Mouse (Mus musculus): ENCODE results near the gene Rab4a. TPM values are rescaled to one million over a fixed set of nuclear protein-coding genes. Genes with fewer than 3 reads are reported as not detected.

The Rab4a gene
- polyA plus RNA-seq, 1 experiment, result 111 TPM

- TF ChIP-seq POLR2A (IDR thresholded peaks at IDR 0.05; ENCODE audit: borderline replicate concordance, insufficient read depth, low read length), result no peak
- TF ChIP-seq CTCF (IDR thresholded peaks at IDR 0.05; ENCODE audit: borderline replicate concordance, insufficient read depth, low read depth, low read length), result no peak
- H3K27ac ChIP-seq (ENCODE audit: insufficient read depth, low read length), result no peak overlapping the region
- WGBS, result 47% methylated on average over 9 of the region's 9 CpGs
- peaks cover 3% of the 10 kb centered on the region; the same call in 1 of the 2 replicates for H3K4me1 ChIP-seq (ENCODE audit: control insufficient read depth, insufficient read depth, low read length)
- no peak overlapping the region for H3K4me3 ChIP-seq (replicated peaks; ENCODE audit: insufficient read depth, low read depth, low read length)
- no peaks in the 10 kb centered on the region for H3K27me3 ChIP-seq (ENCODE audit: control insufficient read depth, insufficient read depth, low read length)
- DNase-seq, result no peak
Observed at GRCm38 (mm10) chr8:123872048-123872447, 66.3 kb downstream of the Rab4a start.

DNA sequence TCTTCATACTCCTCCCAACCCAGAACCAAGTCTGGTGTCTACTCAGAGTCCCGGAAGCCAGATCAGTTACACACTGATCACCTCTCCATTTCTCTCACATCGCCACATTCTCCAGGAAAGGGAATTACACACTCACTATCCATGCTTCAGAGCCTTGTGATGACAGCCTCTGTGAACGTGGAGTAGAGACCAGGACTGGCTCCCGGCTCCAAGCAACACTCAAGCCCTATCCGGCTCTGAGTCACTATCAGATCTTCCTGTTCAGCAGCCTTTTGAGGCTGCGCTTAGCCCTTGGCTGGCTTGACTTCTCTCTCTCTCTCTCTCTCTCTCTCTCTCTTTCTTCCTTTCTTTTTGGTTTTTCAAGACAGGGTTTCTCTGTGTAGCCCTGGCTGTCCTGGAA is 67.6 kb downstream of the Rab4a start:
- no peak overlapping the region for H3K27ac ChIP-seq (ENCODE audit: insufficient read depth, low read length)
- TF ChIP-seq POLR2A (IDR thresholded peaks at IDR 0.05; ENCODE audit: borderline replicate concordance, insufficient read depth, low read length) (no peak), CTCF (IDR thresholded peaks at IDR 0.05; ENCODE audit: borderline replicate concordance, insufficient read depth, low read depth, low read length) (no peak)
- H3K4me1 ChIP-seq (ENCODE audit: control insufficient read depth, insufficient read depth, low read length), result no peaks in the 10 kb centered on the region
- DNase-seq, result no peak
- H3K27me3 ChIP-seq (ENCODE audit: control insufficient read depth, insufficient read depth, low read length), result no peaks in the 10 kb centered on the region
- no peak overlapping the region for H3K4me3 ChIP-seq (replicated peaks; ENCODE audit: insufficient read depth, low read depth, low read length)
- 86% methylated on average over 6 of the region's 6 CpGs for WGBS

DNA sequence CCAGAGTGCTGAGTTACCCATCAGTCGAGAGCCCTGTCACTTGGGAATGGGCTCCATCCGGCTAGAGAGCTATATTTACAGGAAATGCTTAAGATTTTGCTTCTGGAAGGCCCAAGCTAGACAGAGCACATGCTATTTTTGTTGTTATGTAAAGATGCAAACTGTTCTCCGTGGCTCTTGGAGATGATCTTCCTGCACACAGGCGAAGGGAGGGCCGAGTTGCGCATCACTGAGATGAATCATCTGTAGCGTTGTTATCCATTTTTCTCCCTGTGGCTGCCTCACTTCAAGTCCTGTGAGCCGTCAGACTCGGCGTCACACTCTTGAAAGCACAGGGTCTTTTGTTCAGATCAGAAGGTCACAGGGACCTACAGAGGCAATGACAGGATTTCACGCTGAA is 68.5 kb downstream of the Rab4a start:
- H3K4me3 ChIP-seq (replicated peaks; ENCODE audit: insufficient read depth, low read depth, low read length), result no peak overlapping the region
- TF ChIP-seq POLR2A (IDR thresholded peaks at IDR 0.05; ENCODE audit: borderline replicate concordance, insufficient read depth, low read length), result no peak
- no peak for TF ChIP-seq CTCF (IDR thresholded peaks at IDR 0.05; ENCODE audit: borderline replicate concordance, insufficient read depth, low read depth, low read length)
- 79% methylated on average over 11 of the region's 11 CpGs for WGBS
- H3K4me1 ChIP-seq (ENCODE audit: control insufficient read depth, insufficient read depth, low read length), result no peaks in the 10 kb centered on the region
- no peak for DNase-seq
- H3K27me3 ChIP-seq (ENCODE audit: control insufficient read depth, insufficient read depth, low read length), result no peaks in the 10 kb centered on the region
- no peak overlapping the region for H3K27ac ChIP-seq (ENCODE audit: insufficient read depth, low read length)

GRCm38 (mm10) chr8:123877865-123878264 is 72.1 kb downstream of the Rab4a start:
- Histone ChIP-seq H3K27me3 (ENCODE audit: control insufficient read depth, insufficient read depth, low read length) (no peaks in the 10 kb centered on the region), H3K27ac (ENCODE audit: insufficient read depth, low read length) (no peak overlapping the region), H3K4me1 (ENCODE audit: control insufficient read depth, insufficient read depth, low read length) (no peaks in the 10 kb centered on the region), H3K4me3 (replicated peaks; ENCODE audit: insufficient read depth, low read depth, low read length) (no peak overlapping the region)
- WGBS, result 72% methylated on average over 2 of the region's 2 CpGs
- no peak for DNase-seq
- TF ChIP-seq POLR2A (IDR thresholded peaks at IDR 0.05; ENCODE audit: borderline replicate concordance, insufficient read depth, low read length) (no peak), CTCF (IDR thresholded peaks at IDR 0.05; ENCODE audit: borderline replicate concordance, insufficient read depth, low read depth, low read length) (no peak)

DNA sequence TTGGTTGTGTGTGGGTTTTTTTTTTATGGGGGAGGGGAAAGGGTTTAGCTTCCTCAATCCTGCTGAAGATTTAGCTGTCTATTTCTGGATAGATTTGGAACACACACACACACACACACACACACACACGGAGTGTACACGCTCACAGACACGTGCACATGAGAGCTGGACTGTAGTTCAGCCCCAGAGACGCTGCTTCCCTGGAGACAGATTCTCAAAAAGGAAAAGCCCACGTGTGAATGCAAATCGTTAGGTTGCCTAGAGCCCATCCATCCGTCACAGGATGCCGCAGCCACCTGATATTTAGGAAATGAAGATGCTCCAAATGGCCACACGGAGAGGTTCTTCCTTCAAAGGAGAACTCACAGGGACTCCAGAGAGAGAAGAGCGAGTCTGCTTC is 74.5 kb downstream of the Rab4a start:
- Histone ChIP-seq H3K27me3 (ENCODE audit: control insufficient read depth, insufficient read depth, low read length) (no peaks in the 10 kb centered on the region), H3K27ac (ENCODE audit: insufficient read depth, low read length) (no peak overlapping the region), H3K4me3 (replicated peaks; ENCODE audit: insufficient read depth, low read depth, low read length) (no peak overlapping the region), H3K4me1 (ENCODE audit: control insufficient read depth, insufficient read depth, low read length) (peaks cover 22% of the 10 kb centered on the region)
- no peak for DNase-seq
- TF ChIP-seq CTCF (IDR thresholded peaks at IDR 0.05; ENCODE audit: borderline replicate concordance, insufficient read depth, low read depth, low read length) (no peak), POLR2A (IDR thresholded peaks at IDR 0.05; ENCODE audit: borderline replicate concordance, insufficient read depth, low read length) (no peak)
- 75% methylated on average over 10 of the region's 10 CpGs for WGBS

GRCm38 (mm10) chr8:123880821-123881350 is 75.1 kb downstream of the Rab4a start:
- Histone ChIP-seq H3K4me3 (replicated peaks; ENCODE audit: insufficient read depth, low read depth, low read length) (no peak overlapping the region), H3K4me1 (ENCODE audit: control insufficient read depth, insufficient read depth, low read length) (peaks cover 24% of the 10 kb centered on the region), H3K27me3 (ENCODE audit: control insufficient read depth, insufficient read depth, low read length) (no peaks in the 10 kb centered on the region), H3K27ac (ENCODE audit: insufficient read depth, low read length) (no peak overlapping the region)
- TF ChIP-seq POLR2A (IDR thresholded peaks at IDR 0.05; ENCODE audit: borderline replicate concordance, insufficient read depth, low read length) (no peak), CTCF (IDR thresholded peaks at IDR 0.05; ENCODE audit: borderline replicate concordance, insufficient read depth, low read depth, low read length) (no peak)
- 66% methylated on average over 4 of the region's 4 CpGs for WGBS
- no peak for DNase-seq

- H3K27me3 ChIP-seq (ENCODE audit: control insufficient read depth, insufficient read depth, low read length), result no peaks in the 10 kb centered on the region
- no peak overlapping the region for H3K27ac ChIP-seq (ENCODE audit: insufficient read depth, low read length)
- peaks cover 24% of the 10 kb centered on the region for H3K4me1 ChIP-seq (ENCODE audit: control insufficient read depth, insufficient read depth, low read length)
- no peak overlapping the region for H3K4me3 ChIP-seq (replicated peaks; ENCODE audit: insufficient read depth, low read depth, low read length)
- no peak for DNase-seq
- 89% methylated on average over 2 of the region's 2 CpGs for WGBS
- no peak for TF ChIP-seq POLR2A (IDR thresholded peaks at IDR 0.05; ENCODE audit: borderline replicate concordance, insufficient read depth, low read length)
- no peak for TF ChIP-seq CTCF (IDR thresholded peaks at IDR 0.05; ENCODE audit: borderline replicate concordance, insufficient read depth, low read depth, low read length)
Observed at GRCm38 (mm10) chr8:123882412-123882811, 76.6 kb downstream of the Rab4a start.

- WGBS, result 61% methylated on average over 4 of the region's 4 CpGs
- Histone ChIP-seq H3K4me3 (replicated peaks; ENCODE audit: insufficient read depth, low read depth, low read length) (no peak overlapping the region), H3K27ac (ENCODE audit: insufficient read depth, low read length) (no peak overlapping the region), H3K27me3 (ENCODE audit: control insufficient read depth, insufficient read depth, low read length) (no peaks in the 10 kb centered on the region), H3K4me1 (ENCODE audit: control insufficient read depth, insufficient read depth, low read length) (peaks cover 24% of the 10 kb centered on the region)
- no peak for TF ChIP-seq CTCF (IDR thresholded peaks at IDR 0.05; ENCODE audit: borderline replicate concordance, insufficient read depth, low read depth, low read length)
- no peak for TF ChIP-seq POLR2A (IDR thresholded peaks at IDR 0.05; ENCODE audit: borderline replicate concordance, insufficient read depth, low read length)
- no peak for DNase-seq
Observed at GRCm38 (mm10) chr8:123883094-123883493, 77.3 kb downstream of the Rab4a start.

Other genes starting within 250 kb of the Rab4a start
- 33.4 and 34.9 TPM in 2 replicates for gene Rhou, start 152.1 kb upstream of the Rab4a start, polyA plus RNA-seq (2012; rRNA removed)
- 19.6 and 23.5 TPM in 2 replicates for gene Ccsap, start 54.2 kb downstream of the Rab4a start, polyA plus RNA-seq (2012; rRNA removed)
- gene Acta1, start 88.8 kb downstream of the Rab4a start, polyA plus RNA-seq (2012; rRNA removed), result 5.7 and 7.3 TPM in 2 replicates
- gene Nup133, start 143.3 kb downstream of the Rab4a start, polyA plus RNA-seq (2012; rRNA removed), result 21.8 and 23.4 TPM in 2 replicates
- 21.0 and 22.0 TPM in 2 replicates for gene Abcb10, start 177.1 kb downstream of the Rab4a start, polyA plus RNA-seq (2012; rRNA removed)
- gene Taf5l, start 215.4 kb downstream of the Rab4a start, polyA plus RNA-seq (2012; rRNA removed), result 18.9 TPM in 2 replicates
- gene Urb2, start 215.5 kb downstream of the Rab4a start, polyA plus RNA-seq (2012; rRNA removed), result 6.9 and 7.3 TPM in 2 replicates